Mouse (Mus musculus): ENCODE measurements around the gene Tmem170b.

Gene Tmem170b

DNA sequence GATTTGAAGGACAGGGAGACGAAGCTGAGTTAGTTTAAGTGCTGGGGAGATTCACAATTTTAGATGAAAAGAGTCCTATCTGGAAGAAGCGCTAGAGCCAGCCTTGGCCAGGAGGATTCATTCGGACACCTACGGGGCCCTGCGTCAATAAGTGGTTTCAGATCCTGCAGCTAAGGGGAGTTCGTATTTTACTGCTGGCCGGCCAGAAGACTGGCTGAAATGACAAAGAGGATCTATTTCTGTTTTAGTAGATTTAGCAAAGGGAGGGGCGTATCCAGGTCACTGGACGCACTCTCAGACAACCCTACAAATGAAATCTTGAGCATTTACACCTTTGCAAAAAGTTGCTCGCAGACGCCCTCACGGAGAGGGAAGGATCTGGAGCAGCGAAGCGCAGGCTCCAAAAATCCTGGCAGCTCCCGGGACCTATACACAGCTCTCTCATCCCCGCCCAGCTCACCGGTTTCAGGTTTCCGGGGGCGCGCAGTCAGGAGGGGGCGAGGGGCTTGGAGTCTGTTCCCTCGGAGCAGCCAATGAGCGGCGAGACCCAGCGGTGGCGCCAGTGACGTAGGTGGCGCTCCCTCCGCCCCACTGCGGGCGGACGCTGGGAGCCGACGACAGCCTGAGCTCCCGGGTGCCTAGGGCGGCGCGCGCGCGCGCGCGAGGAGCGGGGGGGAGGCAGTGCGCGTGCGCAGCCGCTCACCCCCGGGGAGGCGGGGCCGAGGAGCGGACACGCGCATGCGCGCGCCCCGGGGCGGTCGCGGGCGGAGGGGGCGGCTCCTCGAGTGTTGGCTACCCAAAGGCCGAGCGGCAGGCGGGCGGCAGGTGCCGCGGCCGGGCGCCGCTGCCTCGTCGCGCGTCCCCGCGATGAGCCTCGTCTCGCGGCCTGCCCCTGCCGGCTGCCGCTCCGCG, at the start of gene Tmem170b:
Gene Tmem170b, plus strand, starts transcription at position 809 of the 912 bp plus-strand sequence.
- peak; percentile 68 to 86 for DNase-seq (ENCODE audit: low read depth in 1 of 2, low spot score in 2 of 2)

DNA sequence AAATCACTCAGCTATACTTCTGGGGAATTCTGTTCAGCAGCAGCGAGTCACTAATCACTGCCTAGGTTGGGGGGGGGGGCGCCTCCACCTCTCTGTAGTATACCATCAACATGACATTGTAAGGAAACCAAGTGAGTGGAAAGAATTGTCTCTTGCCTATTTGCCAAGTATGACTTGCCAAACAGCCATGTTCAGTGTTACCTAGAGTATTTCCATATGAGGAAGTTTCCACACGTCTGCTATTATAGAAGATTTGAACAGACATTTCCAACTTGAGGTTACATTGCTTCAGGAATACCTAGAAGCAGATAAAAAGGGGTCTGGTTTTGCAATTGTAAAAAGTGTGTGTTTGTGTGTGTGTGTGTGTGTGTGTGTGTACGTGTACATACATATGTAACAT, 44.7 kb upstream of the Tmem170b start:
- DNase-seq (ENCODE audit: low read depth in 1 of 2, low spot score in 2 of 2), result no peak

DNA sequence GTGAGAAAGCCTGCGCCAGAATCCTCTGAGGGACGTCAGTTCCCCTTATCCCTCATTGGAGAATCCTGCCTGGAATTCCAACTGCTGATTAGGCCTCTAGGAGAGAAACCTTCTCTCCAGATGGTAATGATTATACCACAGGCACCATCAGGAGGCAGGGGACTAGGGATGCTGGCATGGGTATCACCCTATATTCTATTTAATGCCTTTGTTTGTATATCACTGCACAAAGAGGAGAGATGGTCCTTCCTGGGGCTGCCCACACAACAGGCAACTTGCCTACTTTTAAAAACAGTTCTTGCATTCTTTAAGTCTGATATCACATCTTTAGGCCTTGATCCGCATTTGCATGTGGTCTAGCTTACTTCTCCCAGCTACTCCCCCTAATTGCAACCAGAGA, 37.3 kb upstream of the Tmem170b start:
- DNase-seq (ENCODE audit: low read depth in 1 of 2, low spot score in 2 of 2), result no peak

DNA sequence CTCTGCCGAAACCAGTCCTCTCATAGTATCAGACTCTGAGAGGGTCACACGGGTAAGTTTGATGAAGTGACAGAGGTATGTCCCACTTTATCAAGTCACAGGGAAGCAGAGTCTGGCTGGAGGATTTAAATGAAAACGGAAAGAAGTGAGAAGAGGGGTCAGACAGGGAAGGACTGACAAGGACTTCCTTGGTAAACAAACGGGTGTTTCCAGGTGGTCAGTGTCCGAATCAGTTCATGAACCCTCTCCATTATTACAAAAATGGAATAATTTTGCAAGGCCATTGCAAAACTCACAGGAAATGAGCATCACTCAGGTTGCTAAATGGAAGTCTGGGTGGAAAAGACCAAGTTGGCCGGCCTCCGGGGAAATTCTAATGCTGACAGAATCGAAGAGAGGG, 36.8 kb upstream of the Tmem170b start:
- no peak for DNase-seq (ENCODE audit: low read depth in 1 of 2, low spot score in 2 of 2)

DNA sequence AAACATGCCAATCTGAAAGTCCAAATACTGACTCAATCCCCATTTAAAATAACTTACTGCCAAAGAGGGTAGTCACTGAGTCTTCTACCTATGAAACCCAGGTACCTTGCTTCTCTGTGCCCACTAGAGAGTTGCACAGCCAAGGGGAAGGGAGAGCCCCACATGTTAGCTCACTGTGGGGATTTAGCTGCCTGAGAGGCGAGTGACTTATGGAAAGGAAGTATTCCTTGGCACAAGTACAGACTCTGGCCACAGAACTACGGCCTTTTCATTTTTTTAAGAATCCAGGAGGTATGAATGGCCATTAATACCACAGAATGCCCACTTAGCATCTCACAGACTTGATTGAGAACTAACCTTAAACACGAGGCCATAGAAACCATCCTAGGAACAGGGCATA, 35.9 kb upstream of the Tmem170b start:
- DNase-seq (ENCODE audit: low read depth in 1 of 2, low spot score in 2 of 2), result no peak

DNA sequence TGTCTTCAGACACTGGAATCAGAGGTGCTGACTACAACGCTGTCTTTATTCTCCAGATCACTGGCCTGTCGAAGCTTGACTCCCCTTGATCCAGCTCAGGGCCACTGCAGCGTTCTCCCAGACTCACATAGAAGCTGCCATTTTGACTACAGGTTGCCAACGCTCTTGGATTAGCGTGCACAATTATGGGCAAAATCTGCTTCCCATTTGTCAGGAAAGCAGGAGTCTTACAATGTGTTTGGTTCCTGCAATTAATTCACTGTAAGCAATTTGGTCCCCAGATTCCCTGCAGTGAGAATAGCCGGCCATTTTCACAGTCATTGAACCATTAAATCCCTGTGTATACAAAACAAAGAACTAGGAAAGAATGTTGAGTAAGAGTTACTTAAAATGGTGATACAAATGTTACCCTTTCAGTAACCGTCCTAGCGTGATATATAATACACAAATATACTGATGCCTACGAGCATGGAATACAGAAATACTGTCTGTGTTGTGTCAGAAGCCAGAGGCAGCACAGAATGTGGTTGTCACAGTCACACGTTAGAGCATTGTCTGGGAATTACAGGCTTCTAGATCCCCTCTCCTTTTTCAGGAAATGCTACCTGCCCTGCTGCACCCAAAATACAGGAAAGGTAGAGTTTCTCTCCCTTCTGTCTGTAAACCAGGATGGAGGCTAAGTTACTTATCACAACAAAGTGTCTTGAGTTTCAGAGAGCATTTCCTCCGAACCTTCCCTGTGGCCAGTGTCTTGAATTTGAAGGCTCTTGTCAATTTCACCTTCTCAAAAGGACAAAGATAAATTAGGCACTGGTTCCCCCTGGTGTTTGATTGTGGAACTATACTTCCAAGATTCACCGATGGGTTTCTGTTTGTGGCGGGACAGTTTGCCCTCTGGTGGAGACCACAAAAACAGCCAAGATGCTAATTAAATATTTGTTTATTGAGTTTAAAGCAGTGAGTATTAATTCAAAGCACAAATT, 34.0 kb upstream of the Tmem170b start:
- peak; percentile 58 to 71 for DNase-seq (ENCODE audit: low read depth in 1 of 2, low spot score in 2 of 2)

DNA sequence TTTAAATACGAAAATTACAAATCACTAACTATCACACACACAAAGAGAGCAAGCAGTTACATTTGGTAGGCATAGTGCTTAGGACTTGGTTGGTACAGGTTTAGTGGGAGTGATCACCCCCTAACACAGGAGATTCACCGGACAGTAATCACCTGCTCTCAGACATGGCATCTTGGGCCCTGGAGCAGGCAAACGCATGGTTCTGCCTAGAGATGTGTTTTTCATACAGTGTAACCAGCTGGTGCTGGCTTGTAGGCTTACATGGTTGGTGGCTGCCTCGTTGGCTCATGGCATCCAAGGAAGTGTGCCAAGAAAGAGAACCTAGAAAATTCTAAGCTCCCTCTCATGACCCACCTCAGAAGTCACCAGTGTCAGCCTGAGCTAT, 33.4 kb upstream of the Tmem170b start:
- no peak for DNase-seq (ENCODE audit: low read depth in 1 of 2, low spot score in 2 of 2)

DNA sequence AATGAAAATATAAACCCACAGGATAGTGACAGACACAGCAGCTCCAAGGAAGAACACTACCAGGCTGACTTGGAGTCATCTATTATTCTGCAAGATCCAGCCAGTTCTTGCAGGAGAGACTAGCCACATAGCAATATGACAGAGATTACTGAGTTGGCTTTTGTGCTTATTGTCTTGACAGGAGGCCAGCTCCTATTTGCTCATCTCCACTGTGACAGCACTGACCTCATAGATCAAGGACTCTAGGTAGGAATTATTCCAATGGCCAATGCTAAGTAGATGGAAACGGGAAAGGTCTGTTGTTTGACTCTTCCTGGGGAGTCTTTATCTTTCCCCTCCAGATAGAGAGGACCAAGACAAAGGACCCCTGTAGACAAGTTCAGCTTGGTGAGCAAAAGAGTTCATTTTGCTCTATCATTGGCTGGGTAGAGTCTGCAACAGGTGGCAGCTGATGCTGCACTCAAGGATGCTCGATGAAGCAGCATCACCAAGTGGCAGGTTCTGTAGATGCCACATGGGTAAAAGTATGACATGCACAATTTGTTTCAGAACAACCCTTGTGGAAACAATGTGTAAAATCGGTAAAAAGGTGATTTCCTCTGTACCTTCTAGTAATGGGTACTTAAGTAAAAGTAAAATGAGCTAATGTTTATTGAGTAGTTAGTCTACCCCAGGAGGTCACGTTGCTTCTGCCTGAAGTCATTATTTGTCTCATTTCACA, 32.4 kb upstream of the Tmem170b start:
- no peak for DNase-seq (ENCODE audit: low read depth in 1 of 2, low spot score in 2 of 2)

DNA sequence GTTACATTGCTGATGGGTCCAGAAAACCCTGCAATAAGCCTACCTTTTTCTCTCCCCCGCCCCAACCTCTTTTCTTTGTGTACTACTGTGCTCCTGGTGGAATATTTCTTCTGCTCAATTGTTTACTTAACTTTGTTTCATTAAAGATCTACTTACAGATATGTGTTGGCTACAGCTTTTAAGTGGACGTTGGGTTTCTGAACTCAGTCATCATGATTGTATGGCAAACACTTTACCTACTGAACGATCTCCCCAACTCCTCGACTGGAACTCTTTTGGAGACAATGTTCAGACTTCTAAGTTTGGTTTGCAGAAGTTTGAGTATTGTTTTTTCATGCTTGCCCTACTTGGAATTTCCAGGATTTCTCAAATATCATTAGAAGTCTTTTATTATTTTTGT, 24.6 kb upstream of the Tmem170b start:
- DNase-seq (ENCODE audit: low read depth in 1 of 2, low spot score in 2 of 2), result no peak

DNA sequence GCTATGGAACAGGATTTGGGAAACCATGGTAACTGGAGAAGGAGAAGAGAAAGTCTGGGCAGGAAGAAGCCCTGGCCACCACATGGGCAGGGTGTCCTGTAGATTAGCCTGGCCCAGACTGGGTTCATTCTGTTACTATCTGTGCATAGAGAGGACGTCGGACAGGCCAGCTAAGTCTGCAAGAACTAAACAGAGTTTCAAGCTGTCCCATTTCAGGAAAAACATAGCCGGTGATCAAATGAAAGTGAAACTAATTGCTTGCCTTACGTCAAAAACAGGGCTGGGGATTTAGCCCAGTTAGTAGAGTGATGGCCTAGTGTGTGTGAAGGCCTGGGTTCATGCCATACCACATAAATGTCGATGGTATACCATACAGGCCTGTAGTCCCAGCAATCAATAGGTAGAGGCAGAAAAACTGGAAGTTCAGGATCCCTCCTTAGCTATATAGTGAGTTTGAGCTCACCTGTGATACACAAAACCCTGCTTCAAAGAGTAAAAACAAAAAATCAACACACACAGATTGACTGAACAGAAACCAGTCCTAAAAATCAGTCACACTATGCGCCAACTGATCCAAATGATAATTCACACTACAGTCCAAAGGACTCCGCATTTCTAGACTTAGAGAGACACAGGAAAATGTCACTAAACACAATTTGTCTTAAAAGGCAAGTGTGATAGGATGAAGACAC, 21.9 kb upstream of the Tmem170b start:
- no peak for DNase-seq (ENCODE audit: low read depth in 1 of 2, low spot score in 2 of 2)

DNA sequence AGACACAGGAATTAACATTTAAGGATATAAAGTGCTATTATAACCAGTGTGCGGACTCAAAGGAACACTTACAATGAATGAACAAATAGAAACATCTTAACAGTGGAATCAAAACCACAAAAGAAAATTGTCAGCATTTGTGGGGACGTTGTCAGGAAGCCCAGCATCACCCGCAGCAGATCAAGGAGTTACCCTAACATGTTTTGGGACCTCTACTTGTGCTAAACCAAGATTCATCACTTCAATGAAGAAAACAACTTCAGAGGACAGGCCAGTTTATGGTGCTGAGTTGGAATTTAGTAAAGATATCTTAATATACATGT, 21.4 kb upstream of the Tmem170b start:
- DNase-seq (ENCODE audit: low read depth in 1 of 2, low spot score in 2 of 2), result no peak

DNA sequence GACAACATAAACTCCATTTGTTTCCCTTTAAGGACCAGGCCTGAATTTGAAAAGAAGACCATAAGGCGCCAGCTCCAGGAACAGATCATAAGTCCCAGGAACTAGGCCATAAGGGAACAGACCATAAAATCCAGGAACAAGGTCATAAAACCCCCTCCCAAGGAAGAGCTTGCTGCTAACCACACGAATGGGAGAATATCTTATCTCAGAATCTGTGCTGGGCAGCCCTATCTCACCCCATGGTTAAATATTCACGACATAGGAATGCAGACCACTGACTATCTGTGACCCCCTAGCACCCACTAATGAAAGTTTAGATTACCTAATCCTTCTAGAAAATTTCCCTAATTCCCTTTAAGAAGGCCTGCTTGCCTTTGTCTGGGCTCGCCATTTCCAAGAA, 20.8 kb upstream of the Tmem170b start:
- no peak for DNase-seq (ENCODE audit: low read depth in 1 of 2, low spot score in 2 of 2)

DNA sequence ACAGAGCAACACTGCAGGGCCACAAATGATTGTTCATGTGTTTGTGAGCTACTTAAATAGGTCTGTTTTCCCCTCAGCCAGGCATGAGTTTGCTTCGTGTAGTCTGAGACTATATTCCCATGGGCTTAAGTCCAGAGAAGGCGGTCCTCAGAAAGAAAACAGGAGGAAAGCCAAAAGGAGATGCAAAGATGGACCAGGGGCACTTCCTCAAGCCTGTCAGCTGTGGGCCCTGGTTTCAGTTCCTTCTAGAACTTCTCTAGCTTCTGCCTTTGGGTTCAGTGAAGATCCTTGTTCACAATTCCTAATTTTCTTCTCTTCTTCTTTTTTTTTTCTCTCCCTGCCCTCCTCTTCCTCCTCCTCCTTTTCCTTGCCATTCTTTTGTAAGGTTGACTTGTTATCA, 9.0 kb upstream of the Tmem170b start:
- no peak for DNase-seq (ENCODE audit: low read depth in 1 of 2, low spot score in 2 of 2)

DNA sequence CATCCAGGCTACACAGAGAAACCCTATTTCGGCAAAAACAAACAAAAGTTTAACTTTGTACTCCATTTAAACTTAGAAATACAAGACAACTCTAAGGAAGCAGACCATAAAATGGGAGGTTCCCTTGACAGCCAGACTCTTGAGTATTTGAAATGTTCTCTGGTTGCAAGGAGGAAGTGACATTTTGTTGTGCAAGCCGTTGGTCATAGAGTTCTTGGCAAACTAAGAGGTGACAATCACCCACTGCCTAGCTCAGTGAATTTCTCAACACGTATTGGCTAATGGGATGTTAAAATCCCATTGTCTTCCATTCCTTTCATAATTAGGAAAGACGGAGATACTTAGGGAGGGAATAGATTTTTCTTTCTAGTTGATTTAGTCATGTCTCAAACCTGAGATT, 5.7 kb upstream of the Tmem170b start:
- DNase-seq (ENCODE audit: low read depth in 1 of 2, low spot score in 2 of 2), result peak; percentile 53 to 62

DNA sequence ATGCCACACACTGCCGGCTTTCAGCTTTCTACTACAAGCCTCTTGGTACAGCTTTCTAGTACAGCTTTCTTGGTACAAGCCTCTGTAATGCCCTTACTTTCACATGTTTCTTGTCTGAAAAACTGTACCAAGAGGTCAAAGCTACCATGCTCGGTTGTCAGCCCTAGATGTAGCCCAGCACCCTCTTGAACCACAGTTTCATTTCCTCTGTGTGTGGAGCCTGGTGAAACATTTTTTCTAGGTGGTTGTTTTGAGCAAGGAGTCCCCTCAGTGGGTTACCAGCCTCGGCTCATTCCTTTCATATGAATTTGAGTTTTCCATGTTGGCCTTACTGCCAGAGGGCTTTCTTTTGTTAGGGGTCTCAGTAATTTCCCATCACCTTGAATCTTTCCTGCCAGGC, 4.7 kb upstream of the Tmem170b start:
- DNase-seq (ENCODE audit: low read depth in 1 of 2, low spot score in 2 of 2), result peak; percentile 16 to 38

DNA sequence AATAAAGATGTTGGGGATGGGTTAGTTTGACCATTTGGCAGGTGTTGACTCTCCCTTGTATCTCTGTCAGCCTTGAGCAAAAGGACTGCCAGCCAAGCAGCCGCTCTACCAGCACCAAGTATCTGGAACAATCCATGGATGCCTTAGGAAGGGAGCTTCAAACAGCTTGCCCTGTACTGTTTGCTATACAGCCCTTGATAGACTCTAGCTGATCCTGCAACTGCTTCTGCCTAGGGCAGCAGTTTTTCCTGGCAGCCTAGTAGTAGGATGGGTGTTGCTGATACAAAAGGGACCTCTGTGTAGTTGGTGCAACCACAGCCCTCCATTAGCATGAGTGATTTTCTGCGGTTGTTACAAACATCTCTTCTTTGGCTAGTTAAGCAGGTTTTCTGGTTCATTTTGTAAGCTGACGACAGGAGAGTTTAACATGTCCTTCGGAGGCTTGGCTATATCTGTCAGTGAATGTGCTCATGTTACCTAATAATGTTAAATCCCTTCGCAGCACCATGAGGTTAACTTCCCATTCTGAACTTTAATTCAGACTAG, 1.7 kb upstream of the Tmem170b start:
- DNase-seq (ENCODE audit: low read depth in 1 of 2, low spot score in 2 of 2), result no peak

DNA sequence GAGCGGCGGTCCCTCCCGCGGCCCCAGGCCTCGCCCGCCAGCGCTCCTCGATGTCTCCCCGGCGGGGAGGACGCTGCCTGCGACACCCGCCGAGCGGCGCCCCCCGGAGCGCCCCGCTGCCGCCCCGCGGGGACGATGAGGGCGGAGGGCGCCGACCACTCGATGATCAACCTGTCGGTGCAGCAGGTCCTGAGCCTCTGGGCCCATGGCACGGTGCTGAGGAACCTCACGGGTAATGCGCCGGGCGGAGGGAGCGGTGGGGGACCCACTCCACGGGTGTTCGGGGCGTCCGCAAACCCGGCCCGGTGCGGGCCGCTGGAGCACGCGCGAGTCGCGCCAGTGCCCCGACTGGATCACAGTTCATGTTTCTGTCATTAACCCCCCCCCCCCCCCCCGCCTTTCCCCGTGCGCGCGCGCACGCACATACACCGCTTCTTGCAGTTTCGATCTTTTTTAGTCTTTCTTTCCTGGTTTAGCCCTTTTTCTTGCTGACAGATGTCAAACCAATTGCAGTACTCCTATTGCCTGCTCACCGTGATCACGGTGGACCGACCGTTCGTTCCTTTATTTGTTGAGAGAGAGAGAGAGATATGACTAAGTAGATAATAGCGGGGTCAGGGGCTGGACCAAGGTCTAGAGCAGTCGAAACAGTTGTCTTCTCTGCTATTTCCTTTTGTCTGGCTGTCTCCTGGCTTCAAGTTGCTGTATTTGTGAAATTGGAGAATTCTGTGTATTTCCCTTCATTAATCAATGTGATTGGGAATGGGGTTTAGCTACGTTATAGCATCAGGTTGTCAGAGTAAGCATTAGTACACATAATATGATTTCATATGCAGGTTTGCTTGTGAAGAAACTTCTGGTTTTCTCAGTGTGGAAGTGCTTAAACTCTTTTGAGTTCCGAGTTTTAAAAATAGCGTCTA, 634 bp downstream of the Tmem170b start:
- DNase-seq (ENCODE audit: low read depth in 1 of 2, low spot score in 2 of 2), result peak in 1 of 2 experiments; percentile 40

DNA sequence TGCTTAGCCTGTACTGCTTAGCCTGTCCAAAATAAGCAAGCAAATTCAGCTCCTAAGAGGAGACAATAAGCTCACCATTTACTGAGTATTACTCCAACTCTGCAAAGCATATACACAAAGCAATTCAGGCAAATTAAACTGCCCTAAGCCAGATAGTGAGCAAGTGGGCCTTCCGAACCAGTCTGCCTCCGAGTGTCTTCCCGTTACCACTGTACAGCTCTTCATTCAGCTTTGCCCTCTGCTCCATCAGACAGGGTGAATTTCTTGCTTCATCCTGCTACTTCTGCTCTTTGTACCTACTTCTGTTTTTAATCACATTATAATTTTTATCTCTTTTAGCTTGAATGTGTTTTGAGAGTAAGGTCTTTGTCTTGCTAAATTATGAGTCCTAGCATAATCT, 1.9 kb downstream of the Tmem170b start:
- DNase-seq (ENCODE audit: low read depth in 1 of 2, low spot score in 2 of 2), result no peak

DNA sequence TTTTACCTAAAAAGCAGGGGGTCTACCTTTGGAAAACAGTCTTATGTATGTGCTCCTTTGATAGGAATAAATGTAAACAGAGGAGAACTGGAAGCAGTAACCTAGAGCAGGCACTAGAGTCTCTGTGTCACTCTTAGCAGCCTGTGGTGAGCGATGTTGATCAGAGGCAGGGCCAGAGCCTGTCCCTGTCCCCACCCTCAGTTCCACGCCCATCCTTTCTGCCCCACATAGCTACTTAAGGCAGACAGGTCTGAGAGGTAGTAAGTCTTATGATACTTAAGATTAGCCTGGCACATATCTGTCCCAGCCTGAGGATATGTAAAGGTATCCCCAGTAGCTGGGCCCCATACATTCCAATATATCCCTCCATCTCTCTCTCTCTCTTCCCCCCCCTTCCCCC, 2.9 kb downstream of the Tmem170b start:
- no peak for DNase-seq (ENCODE audit: low read depth in 1 of 2, low spot score in 2 of 2)

DNA sequence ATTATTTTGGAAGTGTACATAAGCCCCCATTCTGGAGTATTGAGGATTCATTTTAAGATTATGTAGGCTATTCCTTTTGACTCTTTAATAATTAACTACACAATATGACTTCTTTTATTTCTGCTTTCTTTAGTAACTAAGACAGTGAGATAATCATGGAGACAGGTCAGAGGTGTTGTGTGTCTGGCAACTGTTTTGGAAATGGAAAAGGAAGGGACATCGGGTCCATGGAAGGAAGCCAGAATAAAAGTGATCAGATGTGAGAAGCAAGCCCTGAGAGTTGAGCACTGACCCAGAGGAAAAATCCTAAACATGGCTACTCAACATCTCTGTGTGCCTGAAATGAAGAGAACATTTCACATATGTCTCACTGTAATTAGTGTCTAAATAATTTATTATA, 5.3 kb downstream of the Tmem170b start:
- DNase-seq (ENCODE audit: low read depth in 1 of 2, low spot score in 2 of 2), result no peak

Data from monocyte, adult 2 months (primary cell).